Mouse (Mus musculus) stomach, postnatal 0 days (tissue): ENCODE data around the gene Krcc1.

ENCODE experiments used
- CTCF ChIP-seq: IDR thresholded peaks from 2 replicates; pipeline ENCODE4 v1.5.1; 2016; ENCODE audit warnings: antibody characterized with exemption, low read depth, mild to moderate bottlenecking, moderate library complexity
- EP300 ChIP-seq: optimal IDR thresholded peaks from 2 replicates; pipeline ENCODE3; 2016; ENCODE audit warnings: antibody characterized with exemption

DNA sequence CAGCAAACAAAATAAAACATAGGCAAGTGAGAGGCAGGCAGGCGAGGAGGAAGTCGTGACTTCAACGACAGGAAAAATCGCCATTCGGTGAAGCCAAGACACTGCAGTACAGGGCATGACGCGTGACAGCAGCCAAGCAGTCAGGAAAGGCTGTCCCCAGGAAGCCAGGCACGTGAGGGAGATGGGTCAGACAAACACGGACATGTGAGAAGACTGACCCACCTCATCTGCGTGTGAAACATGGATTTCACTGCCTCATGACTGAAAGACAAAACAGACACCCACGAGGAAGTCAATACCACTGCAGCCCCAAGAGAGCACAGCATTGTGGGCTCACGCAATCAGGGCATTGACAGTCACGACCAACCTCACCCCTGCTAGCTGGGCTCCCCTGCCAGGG, 36.4 kb upstream of the Krcc1 start:
- TF ChIP-seq EP300 (no peak), CTCF (no peak)
